Mouse (Mus musculus) brain, embryonic 14.5 days (tissue): Measurements from ENCODE around the gene Hectd2.

Source experiments
- CTCF ChIP-seq: fragments of 200-500 bp; IDR thresholded peaks from 2 replicates; pipeline ENCODE4 v1.5.1; 2012; ENCODE audit warnings: inconsistent platforms, mild to moderate bottlenecking, moderate library complexity, borderline replicate concordance; ENCODE audit not compliant: insufficient read depth, insufficient read length; ENCODE audit errors: extremely low read depth
- POLR2A ChIP-seq: fragments of 200-500 bp; IDR thresholded peaks from 2 replicates; pipeline ENCODE4 v1.6.1; 2012; ENCODE audit warnings: mild to moderate bottlenecking, inconsistent platforms, borderline replicate concordance; ENCODE audit not compliant: poor library complexity, insufficient read depth, insufficient read length, severe bottlenecking; ENCODE audit errors: extremely low read depth

DNA sequence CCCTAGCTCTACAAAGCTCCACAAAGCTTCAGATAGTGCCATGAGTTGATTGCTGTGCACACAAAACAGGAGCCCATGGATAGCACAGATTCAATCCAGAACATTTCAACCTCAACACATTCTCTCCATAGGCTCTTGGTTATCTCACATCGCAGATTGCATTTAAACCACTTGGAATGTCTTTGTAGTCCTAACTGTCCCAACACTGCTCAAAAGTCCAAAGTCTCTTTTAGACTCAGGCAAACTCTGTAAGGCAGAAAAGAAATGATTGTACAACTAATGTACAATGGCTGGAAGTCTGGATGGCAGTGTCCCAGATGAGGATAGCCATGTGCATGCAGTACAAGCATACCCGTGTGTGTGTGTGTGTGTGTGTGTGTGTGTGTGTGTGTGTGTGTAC lies 32.9 kb upstream of the Hectd2 start:
- TF ChIP-seq CTCF, result no peak
- no peak for TF ChIP-seq POLR2A
